Mouse (Mus musculus) lung, embryonic 15.5 days (tissue): ENCODE measurements around the gene Gm20532. TPM values are rescaled to one million over a fixed set of nuclear protein-coding genes. Genes with fewer than 3 reads are reported as not detected.
"Not testable (repeated sequence)": the region's sequence is repeated elsewhere in the genome, so short reads cannot be mapped to it uniquely, and the experiment has no call there.

Experiments
- ATAC-seq: fragments of 200-750 bp; cut with Nextera tagmentation; 2 replicates; pipeline ENCODE4 v1.8.0; 2017; ENCODE audit warnings: moderate number of reproducible peaks, borderline replicate concordance; ENCODE audit not compliant: low FRiP score, low TSS enrichment; ENCODE audit errors: extremely low read depth
- H3K27ac ChIP-seq: fragments of 300-500 bp; sonication (generic); 2 replicates; pipeline ENCODE4 v1.5.1; 2015; ENCODE audit warnings: moderate library complexity, mild to moderate bottlenecking, inconsistent platforms
- H3K27me3 ChIP-seq: fragments of 300-500 bp; sonication (generic); 2 replicates; pipeline ENCODE4 v1.6.1; 2015; ENCODE audit warnings: inconsistent platforms
- H3K36me3 ChIP-seq: fragments of 300-500 bp; sonication (generic); 2 replicates; pipeline ENCODE4 v1.6.1; 2015; ENCODE audit warnings: inconsistent platforms
- H3K4me1 ChIP-seq: fragments of 300-500 bp; sonication (generic); 2 replicates; pipeline ENCODE4 v1.6.1; 2015; ENCODE audit warnings: inconsistent platforms
- H3K4me2 ChIP-seq: fragments of 300-500 bp; sonication (generic); 2 replicates; pipeline ENCODE4 v1.6.1; 2015; ENCODE audit warnings: inconsistent platforms, mild to moderate bottlenecking, moderate library complexity
- H3K4me3 ChIP-seq: fragments of 300-500 bp; sonication (generic); 2 replicates; pipeline ENCODE4 v1.5.1; 2015; ENCODE audit warnings: mild to moderate bottlenecking, inconsistent platforms
- H3K9ac ChIP-seq: fragments of 300-500 bp; sonication (generic); 2 replicates; pipeline ENCODE4 v1.6.1; 2015; ENCODE audit warnings: inconsistent platforms
- H3K9me3 ChIP-seq: fragments of 300-500 bp; sonication (generic); 2 replicates; pipeline ENCODE4 v1.6.1; 2016; ENCODE audit warnings: inconsistent platforms
- WGBS: fragments of 180-500 bp; shearing (Covaris S2); methylation state at CpG from one replicate; pipeline ENCODE4 v1.1.7; 2015; 5-methylcytosine and 5-hydroxymethylcytosine counted together
- microRNA counts: library from miRNA; unstranded; fragments of <30 nt; microRNA quantifications from one replicate; lab custom pipeline; 2016
- microRNA-seq: library from miRNA; unstranded; fragments of <30 nt; microRNA quantifications from one replicate; pipeline ENCODE4, GENCODE M21; 2016
- polyA plus RNA-seq: library from polyadenylated mRNA; unstranded; fragments of >200 nt; fragmentation: Nextera tagmentation; extraction: Ambion mirVana; gene quantifications from 2 replicates; pipeline ENCODE4 v1.2.1, GENCODE M21; 2015

The Gm20532 gene
- polyA plus RNA-seq, 1 experiment from 2014 or later, result not detected

GRCm38 (mm10) chr2:26663551-26663950 is 77.1 kb downstream of the Gm20532 start:
- H3K36me3 ChIP-seq, H3K4me3 ChIP-seq, H3K4me2 ChIP-seq, H3K4me1 ChIP-seq, ATAC-seq, H3K9me3 ChIP-seq, H3K27me3 ChIP-seq, H3K27ac ChIP-seq, H3K9ac ChIP-seq: not testable (repeated sequence)
- 71% methylated on average over 1 of the region's 1 CpGs for whole genome bisulfite sequencing

DNA sequence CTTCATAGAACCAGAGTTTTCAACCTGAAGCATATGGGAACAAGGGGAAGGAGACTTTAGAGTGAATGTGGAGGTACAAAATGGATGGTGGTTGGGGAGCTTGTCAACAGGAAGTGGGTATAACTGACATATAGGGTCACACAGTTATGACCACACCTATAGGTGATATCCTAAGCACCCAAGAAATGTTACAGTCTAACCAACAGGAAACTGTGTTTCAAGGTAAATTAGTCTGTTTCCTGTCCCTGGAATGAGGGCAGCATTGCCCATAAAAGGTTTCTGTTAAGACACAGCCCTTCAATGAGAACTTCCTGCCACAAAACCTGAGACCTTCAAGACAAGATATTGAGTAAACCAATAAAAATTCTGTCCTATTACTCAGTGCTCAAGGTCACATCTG is 82.3 kb downstream of the Gm20532 start:
- no peak for ATAC-seq
- no peaks in the 10 kb centered on the region for H3K27me3 ChIP-seq
- H3K4me3 ChIP-seq, result no peak overlapping the region
- H3K9me3 ChIP-seq, result no peaks in the 10 kb centered on the region
- no peak overlapping the region for H3K4me2 ChIP-seq
- no peaks in the 10 kb centered on the region for H3K4me1 ChIP-seq
- no peak overlapping the region for H3K27ac ChIP-seq
- H3K36me3 ChIP-seq, result no peaks in the 10 kb centered on the region
- no peak overlapping the region for H3K9ac ChIP-seq

- Histone ChIP-seq H3K4me1 (no peaks in the 10 kb centered on the region), H3K9me3 (no peaks in the 10 kb centered on the region), H3K27ac (no peak within 1 kb of the TSS), H3K4me2 (no peak within 1 kb of the TSS), H3K4me3 (no peak within 1 kb of the TSS), H3K27me3 (no peaks in the 10 kb centered on the region), H3K36me3 (no peaks in the 10 kb centered on the region), H3K9ac (no peak within 1 kb of the TSS)
- WGBS, result 94% methylated on average over 3 of the region's 3 CpGs
- no peak for ATAC-seq
Observed at GRCm38 (mm10) chr2:26671182-26671581, 84.7 kb downstream of the Gm20532 start, which contains the start of gene Lcn4. Gene Lcn4, minus strand, starts transcription at chr2:26671282.

MicroRNAs encoded within 50 kb of the gene (microRNA counts, 519-probe panel; counts per million panel counts)
- 4,031 counts per million, percentile 96 among the panel's probes with 10 or more counts for microRNA mmu-miR-126-3p (lab: Ali Mortazavi, UCI)
- 3,415 counts per million, percentile 90 among the panel's probes with 10 or more counts for microRNA mmu-miR-126-5p (lab: Ali Mortazavi, UCI)

Small RNAs within 50 kb of the gene (microRNA-seq; reads per million reads assigned to microRNA genes)
- 6.1 reads per million, percentile 23 among the genes with 10 or more reads in this experiment for gene Mir126a
- not detected for gene Mir126b

Other genes starting within 250 kb of the Gm20532 start
- 25.5 and 27.3 TPM in 2 replicates for gene Dnlz, start 234.5 kb upstream of the Gm20532 start, polyA plus RNA-seq
- gene Card9, start 225.7 kb upstream of the Gm20532 start, polyA plus RNA-seq, result 1.7 and 3.0 TPM in 2 replicates
- gene Snapc4, start 206.0 kb upstream of the Gm20532 start, polyA plus RNA-seq, result 23.1 and 30.0 TPM in 2 replicates
- gene Entr1, start 197.3 kb upstream of the Gm20532 start, polyA plus RNA-seq, result 107 and 117 TPM in 2 replicates
- 95.2 and 99.7 TPM in 2 replicates for gene Pmpca, start 197.3 kb upstream of the Gm20532 start, polyA plus RNA-seq
- gene Inpp5e, start 177.4 kb upstream of the Gm20532 start, polyA plus RNA-seq, result 17.3 and 20.3 TPM in 2 replicates
- 18.2 and 21.3 TPM in 2 replicates for gene Sec16a, start 141.4 kb upstream of the Gm20532 start, polyA plus RNA-seq
- 22.1 and 23.9 TPM in 2 replicates for gene Notch1, start 70.0 kb upstream of the Gm20532 start, polyA plus RNA-seq
- gene Egfl7, start 6.6 kb upstream of the Gm20532 start, polyA plus RNA-seq, result 339 and 341 TPM in 2 replicates
- gene Agpat2, start 17.8 kb downstream of the Gm20532 start, polyA plus RNA-seq, result 39.1 and 41.1 TPM in 2 replicates
- gene Fam69b, start 41.8 kb downstream of the Gm20532 start, polyA plus RNA-seq, result 21.8 and 23.5 TPM in 2 replicates
- gene Lcn4, start 84.6 kb downstream of the Gm20532 start, polyA plus RNA-seq, result not detected in 2 replicates